Mouse (Mus musculus) c-Kit-negative CD71-positive TER-119-positive erythroid progenitor cells, embryonic 14.5 days (primary cell): ENCODE results near the gene Prdm2.

ENCODE experiments used
- DNase-seq: peaks from one replicate; pipeline ENCODE4 v3.0.0-alpha.2; 2013; ENCODE audit warnings: low read depth, low spot score

Gene Prdm2

DNA sequence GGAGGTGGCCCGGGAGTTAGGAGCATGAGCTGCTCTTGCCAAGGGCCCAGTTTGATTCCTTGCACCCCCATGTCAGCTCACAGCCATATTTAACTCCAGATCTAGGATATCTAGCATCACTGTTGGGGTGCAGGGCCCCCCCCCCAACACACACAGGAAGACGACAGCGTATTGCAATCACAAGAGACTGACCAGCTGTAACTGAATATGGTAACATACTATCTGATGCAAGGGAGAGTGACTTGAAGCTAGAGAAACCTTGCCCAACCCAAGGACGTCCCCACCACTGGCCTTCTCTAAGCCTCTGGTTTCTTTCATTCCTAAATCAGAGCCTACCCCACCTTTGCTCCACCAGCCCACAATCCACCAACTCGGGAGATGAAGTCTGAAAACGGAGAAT is 105.8 kb downstream of the Prdm2 start:
- DNase-seq: no peak

DNA sequence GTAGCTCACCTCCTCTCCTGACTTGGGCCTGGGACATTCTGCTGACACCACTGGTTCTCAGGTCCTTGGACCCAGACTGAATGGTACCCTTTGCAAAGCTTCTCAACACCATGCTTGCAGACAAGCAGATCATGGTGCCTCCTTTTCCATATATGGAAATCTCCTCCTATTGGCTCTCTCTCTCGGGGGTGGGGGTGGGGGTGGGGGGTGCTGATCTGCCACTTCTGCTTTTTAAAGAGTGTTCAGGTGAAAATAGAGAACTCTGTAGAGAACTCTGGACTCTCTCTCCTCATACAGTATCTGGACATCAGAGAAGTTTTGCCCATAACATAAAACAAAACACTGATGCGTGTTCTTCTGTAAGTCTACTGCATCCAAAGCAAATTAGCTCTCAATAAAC is 106.2 kb downstream of the Prdm2 start:
- no peak for DNase-seq

DNA sequence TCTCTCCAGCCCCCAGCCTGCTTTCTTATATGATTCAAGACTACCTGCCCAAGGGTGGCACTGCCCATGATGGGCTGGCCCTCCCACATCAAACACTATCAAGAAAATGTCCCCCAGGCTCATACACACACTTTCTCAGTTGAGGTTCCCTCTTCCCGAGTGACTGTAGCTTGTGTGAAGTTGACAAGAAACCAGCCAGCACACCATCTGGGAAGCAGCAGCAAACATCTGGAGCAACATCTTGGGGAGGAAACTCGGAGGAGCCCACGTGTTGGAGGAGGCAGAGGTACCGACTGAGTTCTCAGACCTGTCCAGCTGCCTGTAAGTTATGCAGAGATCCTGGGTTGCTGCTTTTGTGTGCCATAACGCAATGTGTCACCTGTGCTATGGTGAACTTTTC is 108.1 kb downstream of the Prdm2 start:
- no peak for DNase-seq

DNA sequence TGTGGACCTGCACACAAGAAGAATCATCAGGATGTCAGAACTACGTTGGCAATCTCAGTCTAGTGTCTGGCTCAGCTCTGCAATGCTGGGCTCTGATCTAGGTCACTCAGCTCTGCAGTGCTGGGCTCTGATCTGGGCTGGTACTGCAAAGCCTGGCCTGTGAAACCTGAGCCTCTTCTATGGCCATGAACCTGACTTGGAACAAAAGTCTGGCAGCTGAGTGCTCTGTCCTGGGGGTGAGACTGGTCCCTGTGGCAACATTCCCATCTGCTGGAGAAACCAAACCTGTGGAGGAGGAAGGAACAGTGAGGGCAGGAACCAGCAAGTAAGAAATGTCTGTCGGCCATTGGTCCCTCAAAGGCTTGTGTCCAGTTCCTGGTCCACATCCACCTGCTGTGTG is 109.0 kb downstream of the Prdm2 start:
- DNase-seq: no peak

DNA sequence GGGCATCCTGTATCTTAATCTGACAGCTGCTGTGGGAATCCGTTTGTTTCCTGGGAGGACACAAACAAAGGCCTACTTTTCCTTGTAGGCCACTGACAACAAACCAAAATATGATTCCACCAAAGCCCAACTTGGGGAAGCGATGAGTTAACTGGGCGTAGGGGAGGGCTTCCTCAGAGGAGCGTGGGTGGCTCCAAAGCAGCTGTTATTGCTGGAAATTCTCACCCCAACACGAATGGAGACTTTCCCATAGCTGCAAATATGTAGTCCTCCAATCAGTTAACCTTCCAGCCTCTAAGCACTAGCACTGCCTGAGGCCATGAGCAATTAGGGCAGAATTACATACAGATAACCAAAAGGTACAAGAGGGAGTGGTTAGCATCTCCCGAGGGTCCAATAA is 112.6 kb downstream of the Prdm2 start:
- no peak for DNase-seq

DNA sequence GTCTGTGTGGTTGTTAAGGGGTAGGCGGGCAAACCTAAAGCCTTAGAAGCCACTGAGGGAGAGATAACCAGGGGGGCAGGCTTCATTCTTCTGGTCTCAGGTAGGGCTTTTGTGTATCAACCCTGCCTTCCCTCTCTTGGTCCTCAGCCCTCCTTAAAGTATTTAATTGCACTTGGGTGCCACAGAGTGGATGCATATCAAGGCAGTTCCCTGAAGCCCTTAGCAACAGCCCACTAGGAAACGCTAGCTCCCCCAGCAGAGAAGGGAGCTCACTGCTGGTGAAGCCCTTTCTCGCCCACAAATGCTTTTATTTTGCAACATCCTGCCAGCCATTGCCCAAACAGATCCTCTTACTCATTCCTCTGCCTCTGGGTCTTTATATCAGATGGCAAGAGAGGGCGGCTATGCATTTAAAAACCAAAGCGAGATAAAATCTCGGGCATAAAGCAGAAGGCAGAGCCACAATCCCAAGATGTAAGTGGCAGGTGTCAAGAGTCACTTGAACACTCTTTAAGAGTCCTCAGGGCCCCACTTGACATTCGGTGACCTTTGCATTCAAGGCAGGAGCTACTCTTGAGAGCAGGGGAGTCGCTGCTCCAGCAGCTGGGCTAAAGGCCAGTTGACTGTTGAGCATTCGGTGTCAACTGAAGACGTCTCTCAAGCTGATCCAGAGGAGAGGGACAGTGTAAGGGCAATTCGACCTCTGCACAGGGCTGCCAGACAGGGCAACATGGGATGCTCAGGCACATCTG is 113.3 kb downstream of the Prdm2 start:
- no peak for DNase-seq

DNA sequence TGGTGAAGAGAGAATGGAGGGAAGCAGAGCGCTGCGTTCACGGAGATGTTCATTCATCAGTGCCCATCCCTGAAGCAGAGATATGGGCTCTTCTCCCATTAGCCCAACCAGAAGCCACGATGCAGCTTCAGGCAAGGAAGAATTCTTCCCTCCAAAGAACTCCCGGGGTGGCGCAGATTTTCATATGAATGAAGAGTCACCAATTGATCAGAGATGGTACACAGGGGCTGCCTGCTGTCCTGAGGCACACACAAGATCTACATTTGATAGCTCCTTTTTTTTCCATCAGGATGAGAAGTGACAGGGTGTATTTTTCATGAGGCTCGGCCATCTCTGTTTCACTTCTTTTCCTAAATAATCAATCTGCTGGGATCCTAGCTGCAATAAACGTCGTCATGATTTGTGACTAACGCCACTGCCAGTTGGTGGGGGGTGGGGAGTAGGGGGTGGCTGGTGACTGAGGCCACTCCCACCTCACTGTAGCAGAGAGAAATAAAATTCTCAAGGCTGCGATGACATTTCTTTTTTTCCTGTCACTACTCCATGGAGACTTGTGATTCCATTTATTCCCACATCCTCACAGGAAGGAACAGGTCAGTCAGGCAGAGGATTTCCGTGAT is 120.6 kb downstream of the Prdm2 start:
- DNase-seq: no peak

DNA sequence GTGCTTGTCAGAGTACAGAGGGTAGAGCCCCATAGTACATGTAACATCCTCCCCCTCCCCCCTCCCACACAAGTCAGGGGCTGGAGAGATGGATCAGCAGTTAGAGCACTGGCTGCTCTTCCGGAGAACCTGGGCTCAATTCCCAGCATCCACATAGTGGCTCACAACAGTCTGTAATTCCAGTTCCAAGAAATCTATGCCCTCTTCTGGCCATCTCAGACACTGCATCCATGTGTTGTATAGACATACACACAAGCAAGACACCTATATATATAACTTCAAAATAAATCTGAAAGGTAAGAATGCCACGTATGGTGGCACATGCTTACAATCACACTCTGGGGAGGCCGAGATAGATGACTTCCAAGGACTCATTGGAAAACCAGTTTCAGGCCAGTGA is 122.2 kb downstream of the Prdm2 start:
- DNase-seq: no peak

DNA sequence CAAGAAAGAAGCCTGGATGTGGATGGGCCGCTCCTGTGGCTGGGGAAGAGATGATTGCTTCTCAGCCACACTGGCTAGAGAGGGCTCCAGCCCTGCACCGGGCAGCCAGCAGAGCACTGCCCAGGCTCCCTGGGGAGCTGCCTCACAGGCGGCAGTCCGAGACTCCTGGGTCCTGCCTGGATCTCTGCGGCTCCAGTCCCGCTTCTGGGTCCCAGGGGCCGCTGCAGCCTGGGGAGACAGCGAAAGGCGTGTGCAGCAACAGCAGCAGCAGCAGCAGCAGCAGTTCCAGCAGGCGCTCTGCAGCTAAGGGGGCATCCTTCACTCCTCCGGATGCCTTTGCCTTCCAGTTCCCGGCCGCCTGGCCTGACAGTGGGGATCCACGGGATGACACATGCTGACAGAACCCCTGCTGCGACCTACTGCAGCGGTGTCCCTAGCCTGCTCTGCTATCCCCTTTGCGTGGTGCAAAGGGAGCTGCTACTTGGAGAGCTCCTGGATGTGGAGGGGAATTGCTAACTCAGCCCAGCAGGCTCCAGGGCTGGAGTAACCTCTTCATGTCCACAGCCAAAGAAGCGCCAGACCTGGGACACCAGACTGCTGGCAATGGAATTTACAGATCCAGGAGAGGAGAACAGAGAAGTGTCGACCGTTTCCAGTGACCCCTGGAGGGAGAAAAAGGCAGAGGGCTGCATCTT is 138.6 kb downstream of the Prdm2 start:
- DNase-seq: no peak

DNA sequence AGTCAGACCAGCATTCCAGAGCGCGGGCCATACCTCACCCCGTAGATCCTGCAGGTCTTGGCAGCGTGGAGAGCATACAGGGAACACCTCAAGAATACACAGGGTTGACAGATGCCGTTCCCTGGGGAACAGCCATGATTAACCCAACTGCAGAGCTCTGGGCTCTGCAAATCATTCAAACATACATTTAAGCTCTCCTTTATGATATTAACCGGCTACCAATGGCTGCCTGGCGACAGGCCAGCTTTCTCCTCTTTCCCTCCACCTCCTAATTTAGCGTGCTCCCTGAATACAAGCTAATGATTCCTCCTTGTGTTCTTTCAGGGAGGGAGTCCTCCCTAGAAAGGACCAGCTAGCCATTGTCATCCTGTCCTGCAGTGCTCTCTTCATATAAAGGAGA is 141.0 kb downstream of the Prdm2 start:
- no peak for DNase-seq

DNA sequence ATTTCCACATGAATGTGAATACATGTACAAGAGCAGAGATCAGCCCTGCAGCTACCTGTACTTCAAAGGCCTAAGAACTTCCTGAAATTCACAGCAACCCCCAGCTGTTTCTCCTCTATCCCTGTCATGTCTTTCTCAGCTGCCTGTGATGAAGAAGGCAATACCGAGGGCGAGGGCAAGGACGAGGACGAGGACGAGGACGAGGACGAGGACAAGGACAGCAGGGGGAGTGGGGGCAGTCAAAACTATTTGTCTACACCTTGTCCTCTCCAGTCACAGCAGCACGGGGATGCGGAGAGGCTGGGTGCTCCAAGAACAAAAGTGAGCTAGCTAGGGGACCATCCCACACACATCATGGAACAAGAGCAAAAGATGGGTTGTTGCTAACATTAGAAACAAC is 145.8 kb downstream of the Prdm2 start:
- no peak for DNase-seq

DNA sequence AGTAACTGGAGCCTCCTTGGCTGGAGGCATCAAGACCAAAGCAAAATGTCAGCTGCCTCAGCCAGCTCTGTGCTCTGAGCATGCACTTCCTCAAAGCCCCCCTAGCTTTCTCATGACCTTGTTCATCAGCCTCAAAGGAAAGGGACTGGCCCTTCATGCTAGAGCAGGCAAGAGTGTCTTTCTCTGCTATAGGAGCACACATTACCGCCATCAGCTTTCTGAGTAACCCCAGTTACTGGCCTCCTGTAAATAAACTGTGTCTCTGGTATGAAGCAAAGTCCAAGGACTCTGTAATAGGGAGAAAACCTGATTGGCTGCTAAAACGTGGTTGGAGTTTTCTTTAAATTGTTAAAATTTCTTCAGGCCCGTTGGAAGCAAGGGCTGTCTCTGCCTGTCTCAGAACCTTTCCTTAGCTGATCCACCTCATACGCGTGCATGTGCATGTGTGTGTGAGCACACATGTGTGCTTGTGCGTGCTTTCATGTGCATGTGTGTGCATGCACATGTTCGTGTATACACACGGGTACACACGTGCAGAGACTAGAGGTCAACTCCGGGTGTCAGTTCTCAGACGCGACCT is 153.9 kb downstream of the Prdm2 start:
- DNase-seq: no peak
